Mouse (Mus musculus) MEL (cell line): Measurements from ENCODE around the gene Slc15a2.

ENCODE experiments used
- CTCF ChIP-seq, 3 experiments: IDR thresholded peaks in 2 of 3; conservative IDR thresholded peaks in 1 of 3; 2 replicates each; pipeline ENCODE4 v1.5.1; 2011 to 2012; ENCODE audit warnings: low read length in 3 of 3, low read depth in 2 of 3, mild to moderate bottlenecking in 2 of 3, improper control_type of control experiment in 1 of 3, inconsistent platforms in 1 of 3, mixed read lengths in 1 of 3, moderate library complexity in 1 of 3; ENCODE audit not compliant: control insufficient read depth in 1 of 3, insufficient read depth in 1 of 3, poor library complexity in 1 of 3, severe bottlenecking in 1 of 3
- MAZ ChIP-seq: IDR thresholded peaks from 2 replicates; pipeline ENCODE4 v1.6.1; 2012; ENCODE audit warnings: low read depth, mild to moderate bottlenecking, inconsistent platforms, low read length, improper control_type of control experiment
- MXI1 ChIP-seq: IDR thresholded peaks from 2 replicates; pipeline ENCODE4 v1.6.1; 2011; ENCODE audit warnings: mild to moderate bottlenecking, low read depth, low read length, improper control_type of control experiment
- POLR2AphosphoS5 ChIP-seq: IDR thresholded peaks from 2 replicates; pipeline ENCODE4 v1.6.1; 2012; ENCODE audit warnings: low read depth, borderline replicate concordance, mild to moderate bottlenecking, inconsistent platforms, low read length, moderate library complexity, mixed read lengths
- ZKSCAN1 ChIP-seq: IDR thresholded peaks from 2 replicates; pipeline ENCODE4 v1.6.1; 2012; ENCODE audit warnings: low read depth, mild to moderate bottlenecking, inconsistent platforms, low read length, improper control_type of control experiment, moderate library complexity

- TF ChIP-seq CTCF (IDR thresholded peaks at IDR 0.05 in 2 of 3, conservative IDR thresholded peaks at IDR 0.05 in 1 of 3; ENCODE audit: control insufficient read depth in 1 of 3, insufficient read depth in 1 of 3, low read depth in 2 of 3, low read length in 3 of 3, poor library complexity in 1 of 3, severe bottlenecking in 1 of 3) = no peak
- no peak for TF ChIP-seq MXI1
- no peak for TF ChIP-seq ZKSCAN1
- no peak for TF ChIP-seq POLR2AphosphoS5
- no peak for TF ChIP-seq MAZ
Observed at GRCm38 (mm10) chr16:36728959-36729358, 55.8 kb downstream of the Slc15a2 start.
